Comparison of ENCODE assay signal across 8 mouse cellular contexts in genomic region chr3:65527691-65528601, GRCm38 (mm10). TPM values are rescaled to one million over a fixed set of nuclear protein-coding genes. Genes with fewer than 3 reads are reported as not detected.
A peak's percentile ranks its signal among the peaks of the same experiment; 100 is the strongest.
DNase-seq lines count a peak whose midpoint lies in the region; ATAC-seq and TF ChIP-seq lines count a peak whose summit lies in the region.

Gene Tiparp, plus strand, starts transcription at chr3:65528410.

- peak within 1 kb of the TSS; percentile 77 for H3K4me2 ChIP-seq in embryonic facial prominence, embryonic 13.5 days
- peak within 1 kb of the TSS; percentile 83 for H3K4me2 ChIP-seq in limb, embryonic 12.5 days
- H3K4me2 ChIP-seq in midbrain, embryonic 15.5 days: peak within 1 kb of the TSS; percentile 95

- peaks cover 11% of the 10 kb centered on the region for H3K36me3 ChIP-seq in embryonic facial prominence, embryonic 13.5 days
- H3K36me3 ChIP-seq in kidney, adult 2 months (ENCODE audit: control insufficient read depth, insufficient read depth, low read length): peaks cover 1% of the 10 kb centered on the region; the same call in 1 of the 2 replicates
- H3K36me3 ChIP-seq in limb, embryonic 12.5 days: peaks cover 12% of the 10 kb centered on the region
- H3K36me3 ChIP-seq in midbrain, embryonic 15.5 days (replicated peaks): no peaks in the 10 kb centered on the region
- H3K36me3 ChIP-seq in spleen, adult 2 months (ENCODE audit: control insufficient read depth, insufficient read depth, low read length): peaks cover 3% of the 10 kb centered on the region

- peak within 1 kb of the TSS; percentile 92 for H3K4me3 ChIP-seq in embryonic facial prominence, embryonic 13.5 days
- peak within 1 kb of the TSS; percentile 92 for H3K4me3 ChIP-seq in kidney, adult 2 months (ENCODE audit: insufficient read depth, low read depth, low read length)
- peak within 1 kb of the TSS; percentile 84 for H3K4me3 ChIP-seq in limb, embryonic 12.5 days (replicated peaks)
- H3K4me3 ChIP-seq in midbrain, embryonic 15.5 days: peak within 1 kb of the TSS; percentile 74
- H3K4me3 ChIP-seq in spleen, adult 2 months (ENCODE audit: extremely low read depth, insufficient read depth, insufficient read length): peak within 1 kb of the TSS; percentile 90

- TF ChIP-seq POLR2A in kidney, adult 2 months (IDR thresholded peaks at IDR 0.05; ENCODE audit: low read depth, low read length): peak; percentile 98
- peak; percentile 96 for TF ChIP-seq POLR2A in spleen, adult 2 months (IDR thresholded peaks at IDR 0.05; ENCODE audit: low read depth, low read length)

- peak within 1 kb of the TSS; percentile 92 for H3K9ac ChIP-seq in embryonic facial prominence, embryonic 13.5 days
- H3K9ac ChIP-seq in limb, embryonic 12.5 days (replicated peaks): peak within 1 kb of the TSS; percentile 90
- H3K9ac ChIP-seq in midbrain, embryonic 15.5 days: peak within 1 kb of the TSS; percentile 73

- H3K27me3 ChIP-seq in embryonic facial prominence, embryonic 13.5 days: no peaks in the 10 kb centered on the region
- no peaks in the 10 kb centered on the region for H3K27me3 ChIP-seq in kidney, adult 2 months (replicated peaks; ENCODE audit: control insufficient read depth, insufficient read depth, low read length)
- no peaks in the 10 kb centered on the region for H3K27me3 ChIP-seq in limb, embryonic 12.5 days
- H3K27me3 ChIP-seq in midbrain, embryonic 15.5 days (replicated peaks): no peaks in the 10 kb centered on the region
- no peaks in the 10 kb centered on the region for H3K27me3 ChIP-seq in spleen, adult 2 months (ENCODE audit: control insufficient read depth, insufficient read depth, low read length)

- peak; percentile 39; the same call in 1 of the 2 replicates for TF ChIP-seq CTCF in kidney, adult 2 months (conservative IDR thresholded peaks at IDR 0.05; ENCODE audit: insufficient read depth, insufficient read length, low read depth, low read length)
- peak; percentile 25; the same call in 1 of the 2 replicates for TF ChIP-seq CTCF in spleen, adult 2 months (IDR thresholded peaks at IDR 0.05; ENCODE audit: extremely low read depth, insufficient read depth, insufficient read length, insufficient replicate concordance)

- no peaks in the 10 kb centered on the region for H3K9me3 ChIP-seq in embryonic facial prominence, embryonic 13.5 days
- H3K9me3 ChIP-seq in limb, embryonic 12.5 days: no peaks in the 10 kb centered on the region
- no peaks in the 10 kb centered on the region for H3K9me3 ChIP-seq in midbrain, embryonic 15.5 days

- WGBS in embryonic facial prominence, embryonic 13.5 days: under 1% methylated on average over 100 of the region's 109 CpGs
- WGBS in kidney, adult 2 months: under 1% methylated on average over 107 of the region's 109 CpGs
- under 1% methylated on average over 102 of the region's 109 CpGs for WGBS in limb, embryonic 12.5 days
- WGBS in midbrain, embryonic 15.5 days: under 1% methylated on average over 89 of the region's 109 CpGs
- WGBS in spleen, adult 2 months: under 1% methylated on average over 101 of the region's 109 CpGs

- H3K27ac ChIP-seq in embryonic facial prominence, embryonic 13.5 days: peak within 1 kb of the TSS; percentile 97
- peak within 1 kb of the TSS; percentile 94 for H3K27ac ChIP-seq in kidney, adult 2 months (ENCODE audit: insufficient read depth, low read depth, low read length)
- peak within 1 kb of the TSS; percentile 97 for H3K27ac ChIP-seq in limb, embryonic 12.5 days
- H3K27ac ChIP-seq in midbrain, embryonic 15.5 days: peak within 1 kb of the TSS; percentile 98
- H3K27ac ChIP-seq in spleen, adult 2 months (ENCODE audit: insufficient read depth, low read length): peak within 1 kb of the TSS; percentile 95

- peak; percentile 93 for ATAC-seq in embryonic facial prominence, embryonic 13.5 days (ENCODE audit: insufficient number of reproducible peaks, insufficient read depth, low FRiP score, low TSS enrichment, low read depth)
- peak; percentile 90 for ATAC-seq in limb, embryonic 12.5 days (ENCODE audit: insufficient number of reproducible peaks, insufficient read depth, low FRiP score, low TSS enrichment, low read depth)
- peak; percentile 95 for ATAC-seq in midbrain, embryonic 15.5 days (replicated peaks)

- peak; percentile 90 for DNase-seq in 3134 (ENCODE audit: extremely low read depth, insufficient read length, low spot score)
- peak; percentile 94 to 97 for DNase-seq in adrenal gland, postnatal 36 days
- peak; percentile 91 to 96 for DNase-seq in heart, adult 18-20 months
- peak; percentile 94 for DNase-seq in kidney, adult 2 months
- DNase-seq in spleen, adult 2 months (ENCODE audit: low read depth in 1 of 2, low spot score in 2 of 2): peak; percentile 85 to 88

- no peaks in the 10 kb centered on the region for H3K4me1 ChIP-seq in embryonic facial prominence, embryonic 13.5 days
- H3K4me1 ChIP-seq in kidney, adult 2 months (ENCODE audit: control insufficient read depth, insufficient read depth, low read length): no peaks in the 10 kb centered on the region; the same call in 1 of the 2 replicates
- H3K4me1 ChIP-seq in limb, embryonic 12.5 days (replicated peaks): peaks cover 3% of the 10 kb centered on the region
- peaks cover 3% of the 10 kb centered on the region for H3K4me1 ChIP-seq in midbrain, embryonic 15.5 days
- no peaks in the 10 kb centered on the region; the same call in 1 of the 2 replicates for H3K4me1 ChIP-seq in spleen, adult 2 months (ENCODE audit: control insufficient read depth, insufficient read depth, insufficient read length)

RNA-seq across cellular contexts. Expression of gene Tiparp, which starts in this region (rescaled TPM):
- 10 to 100 TPM; 13.7 to 23.8 TPM for total RNA-seq in adrenal gland, postnatal 36 days (2021)
- 34.5 and 38.6 TPM in 2 replicates for polyA plus RNA-seq in embryonic facial prominence, embryonic 13.5 days (2015; fragmentation: Nextera tagmentation; extraction: Ambion mirVana)
- total RNA-seq in heart, adult 18-20 months (2021): 10 to 100 TPM in 1 of 2 experiments, 1 to 10 TPM in 1; 8.8 to 13.0 TPM
- polyA plus RNA-seq in kidney, adult 2 months (2012; rRNA removed): 3.9 and 4.9 TPM in 2 replicates
- 26.8 and 35.6 TPM in 2 replicates for polyA plus RNA-seq in limb, embryonic 12.5 days (2016; fragmentation: Nextera tagmentation; extraction: Ambion mirVana)
- 25.8 and 27.3 TPM in 2 replicates for polyA plus RNA-seq in midbrain, embryonic 15.5 days (2015; fragmentation: Nextera tagmentation; extraction: Ambion mirVana)
- 1.8 and 2.4 TPM in 2 replicates for polyA plus RNA-seq in spleen, adult 2 months (2012; rRNA removed)

Comparison
In these comparisons a context has a peak if more than half of its experiments do, and no peak if none do; other contexts are left out.
1. Peak in every context shown above with its lines: DNase-seq, ATAC-seq, H3K4me3 ChIP-seq and H3K27ac ChIP-seq.